9 mouse cellular contexts compared by ENCODE assay signal in genomic region chr8:13455295-13455694, GRCm38 (mm10). TPM values are rescaled to one million over a fixed set of nuclear protein-coding genes. Genes with fewer than 3 reads are reported as not detected.
A peak's percentile ranks its signal among the peaks of the same experiment; 100 is the strongest.
DNase-seq lines count a peak whose midpoint lies in the region; ATAC-seq and TF ChIP-seq lines count a peak whose summit lies in the region.
"Had no signal": no experiment of that assay in that cellular context is flagged by ENCODE, and none has a peak within 500 bp of the region (broad histone marks: within the 10 kb centered on the region; RNA-seq: fewer than 3 reads in every experiment).

No protein-coding gene starts in this region.

- TF ChIP-seq CTCF in bone marrow macrophage, adult 2 months (IDR thresholded peaks at IDR 0.05; ENCODE audit: low read depth, low read length), result peak; percentile 40

- intact Hi-C loops in gastrocnemius, postnatal 14 days (cut with DNase I; ENCODE audit: low total_unique reads), result loop anchor here (5.0 kb wide), 1 partner anchor 97 kb away; no protein-coding TSS in a partner anchor

- no peaks in the 10 kb centered on the region for H3K9me3 ChIP-seq in kidney, embryonic 16.5 days (ENCODE audit: low read length)

- no peaks in the 10 kb centered on the region for H3K4me1 ChIP-seq in bone marrow macrophage, adult 2 months (ENCODE audit: control insufficient read depth, insufficient read depth, low read length)
- H3K4me1 ChIP-seq in kidney, embryonic 16.5 days (ENCODE audit: insufficient read depth, low read length), result no peaks in the 10 kb centered on the region

- no peak for TF ChIP-seq POLR2A in bone marrow macrophage, adult 2 months (IDR thresholded peaks at IDR 0.05; ENCODE audit: borderline replicate concordance, low read depth, low read length)

- no peak overlapping the region for H3K27ac ChIP-seq in bone marrow macrophage, adult 2 months (ENCODE audit: insufficient read depth, low read depth, low read length)
- H3K27ac ChIP-seq in kidney, embryonic 16.5 days (ENCODE audit: low read length), result no peak overlapping the region

- H3K4me3 ChIP-seq in bone marrow macrophage, adult 2 months (ENCODE audit: insufficient read depth, low read length), result no peak overlapping the region
- H3K4me3 ChIP-seq in kidney, embryonic 16.5 days (ENCODE audit: low read length), result no peak overlapping the region

- no peak overlapping the region for H3K9ac ChIP-seq in kidney, embryonic 16.5 days (replicated peaks; ENCODE audit: low read length)

- H3K36me3 ChIP-seq in kidney, embryonic 16.5 days (ENCODE audit: insufficient read depth, low read length), result no peaks in the 10 kb centered on the region
- H3K36me3 ChIP-seq in splenic B cell, adult 2 months (ENCODE audit: control insufficient read depth, insufficient read depth, low read length, poor library complexity, severe bottlenecking), result no peaks in the 10 kb centered on the region

- peak; percentile 35 for DNase-seq in cerebellum, adult 8-10 months
- peak; percentile 27 for DNase-seq in A20 (ENCODE audit: low read depth, low spot score)
- DNase-seq in gastrocnemius, postnatal 14 days, result peak; percentile 47
- DNase-seq in lung, postnatal 25 days (ENCODE audit: low spot score), result peak; percentile 74
- DNase-seq in splenic B cell, adult 2 months (ENCODE audit: low read depth, low spot score), result peak; percentile 54

- no peaks in the 10 kb centered on the region for H3K27me3 ChIP-seq in kidney, embryonic 16.5 days (ENCODE audit: insufficient read depth, low read length)
- no peaks in the 10 kb centered on the region for H3K27me3 ChIP-seq in splenic B cell, adult 2 months (ENCODE audit: control insufficient read depth, insufficient read depth, low read length, poor library complexity, severe bottlenecking)

- no peak for ATAC-seq in cerebellum, adult (ENCODE audit: insufficient number of reproducible peaks, low FRiP score, low TSS enrichment)
- peak; percentile 69; the same call in 1 of the 2 replicates for ATAC-seq in kidney, embryonic 16.5 days (ENCODE audit: low FRiP score, low TSS enrichment)

- no peak overlapping the region for H3K4me2 ChIP-seq in kidney, embryonic 16.5 days (replicated peaks; ENCODE audit: low read depth, low read length)

- 22% methylated on average over 2 of the region's 2 CpGs for WGBS in kidney, embryonic 16.5 days

RNA-seq across cellular contexts. Expression of gene Tmem255b, which starts 20.3 kb away (rescaled TPM):
- not detected in 2 replicates for polyA plus RNA-seq in bone marrow macrophage, adult 2 months (2012; ENCODE audit: insufficient read depth, insufficient read length, missing spikeins)
- total RNA-seq in gastrocnemius, postnatal 14 days (2021), result 1 to 10 TPM; 4.3 to 4.8 TPM
- 0.95 and 1.4 TPM in 2 replicates for polyA plus RNA-seq in kidney, embryonic 16.5 days (2015; fragmentation: Nextera tagmentation; extraction: Ambion mirVana)

RNA-seq across cellular contexts. Expression of gene Gas6, which starts 39.0 kb away (rescaled TPM):
- polyA plus RNA-seq in bone marrow macrophage, adult 2 months (2012; ENCODE audit: insufficient read depth, insufficient read length, missing spikeins), result 299 and 319 TPM in 2 replicates
- 10 to 100 TPM; 59.2 to 72.3 TPM for total RNA-seq in gastrocnemius, postnatal 14 days (2021)
- 70.1 and 76.9 TPM in 2 replicates for polyA plus RNA-seq in kidney, embryonic 16.5 days (2015; fragmentation: Nextera tagmentation; extraction: Ambion mirVana)

RNA-seq across cellular contexts. Expression of gene Grk1, which starts 50.4 kb away (rescaled TPM):
- polyA plus RNA-seq in bone marrow macrophage, adult 2 months (2012; ENCODE audit: insufficient read depth, insufficient read length, missing spikeins), result not detected in 2 replicates
- under 1 TPM in 1 of 2 experiments, not detected in 1; 0.02 TPM for total RNA-seq in gastrocnemius, postnatal 14 days (2021)
- not detected in 2 replicates for polyA plus RNA-seq in kidney, embryonic 16.5 days (2015; fragmentation: Nextera tagmentation; extraction: Ambion mirVana)
- total RNA-seq: layer of hippocampus, adult 18-20 months had no signal

RNA-seq across cellular contexts. Expression of gene Atp4b, which starts 58.7 kb away (rescaled TPM):
- not detected in 2 replicates for polyA plus RNA-seq in bone marrow macrophage, adult 2 months (2012; ENCODE audit: insufficient read depth, insufficient read length, missing spikeins)
- not detected for total RNA-seq in gastrocnemius, postnatal 14 days (2021)
- polyA plus RNA-seq in kidney, embryonic 16.5 days (2015; fragmentation: Nextera tagmentation; extraction: Ambion mirVana), result not detected in 2 replicates
- total RNA-seq: layer of hippocampus, adult 18-20 months had no signal
